Mouse (Mus musculus): ENCODE measurements at regions not wholly inside any gene's neighbourhood (a gene's known extent, or its start where the extent isn't known, plus 50 kb on each side); places are given as distances from the start of the nearest gene placed in this dataset.

GRCm38 (mm10) chr17:45945005-45945404 is 87.2 kb downstream of the Vegfa start:
- no peak overlapping the region for H3K27ac ChIP-seq (ENCODE audit: poor library complexity, severe bottlenecking)
- no peak for ATAC-seq (ENCODE audit: insufficient number of reproducible peaks, low FRiP score)
- no peaks in the 10 kb centered on the region for H3K9me3 ChIP-seq (replicated peaks)
- H3K9ac ChIP-seq, result no peak overlapping the region
- 65% methylated on average over 3 of the region's 3 CpGs for WGBS
- H3K27me3 ChIP-seq (replicated peaks), result no peaks in the 10 kb centered on the region
- H3K4me3 ChIP-seq, result no peak overlapping the region
- H3K4me1 ChIP-seq (replicated peaks), result peaks cover 19% of the 10 kb centered on the region
- H3K4me2 ChIP-seq, result no peak overlapping the region
- no peaks in the 10 kb centered on the region for H3K36me3 ChIP-seq

- no peak overlapping the region for H3K4me2 ChIP-seq
- no peaks in the 10 kb centered on the region for H3K36me3 ChIP-seq
- H3K27me3 ChIP-seq (replicated peaks), result no peaks in the 10 kb centered on the region
- WGBS, result 39% methylated on average over 6 of the region's 6 CpGs
- H3K9ac ChIP-seq, result no peak overlapping the region
- H3K9me3 ChIP-seq (replicated peaks), result no peaks in the 10 kb centered on the region
- no peak overlapping the region for H3K27ac ChIP-seq (ENCODE audit: poor library complexity, severe bottlenecking)
- H3K4me1 ChIP-seq (replicated peaks), result peaks cover 20% of the 10 kb centered on the region
- no peak overlapping the region for H3K4me3 ChIP-seq
- ATAC-seq (ENCODE audit: insufficient number of reproducible peaks, low FRiP score), result no peak
Measured at GRCm38 (mm10) chr17:45943244-45943643, 88.9 kb downstream of the Vegfa start.

GRCm38 (mm10) chr17:45941890-45942375 is 90.2 kb downstream of the Vegfa start:
- H3K4me1 ChIP-seq (replicated peaks), result peaks cover 19% of the 10 kb centered on the region
- H3K36me3 ChIP-seq, result no peaks in the 10 kb centered on the region
- ATAC-seq (ENCODE audit: insufficient number of reproducible peaks, low FRiP score), result no peak
- H3K9ac ChIP-seq, result no peak overlapping the region
- H3K4me3 ChIP-seq, result no peak overlapping the region
- H3K27me3 ChIP-seq (replicated peaks), result no peaks in the 10 kb centered on the region
- no peaks in the 10 kb centered on the region for H3K9me3 ChIP-seq (replicated peaks)
- H3K27ac ChIP-seq (ENCODE audit: poor library complexity, severe bottlenecking), result no peak overlapping the region
- 72% methylated on average over 4 of the region's 4 CpGs for WGBS
- H3K4me2 ChIP-seq, result no peak overlapping the region

- no peak overlapping the region for H3K4me3 ChIP-seq
- no peaks in the 10 kb centered on the region for H3K27me3 ChIP-seq (replicated peaks)
- H3K9ac ChIP-seq, result no peak overlapping the region
- WGBS, result 43% methylated on average over 16 of the region's 16 CpGs
- no peak overlapping the region for H3K27ac ChIP-seq (ENCODE audit: poor library complexity, severe bottlenecking)
- no peak for ATAC-seq (ENCODE audit: insufficient number of reproducible peaks, low FRiP score)
- H3K4me1 ChIP-seq (replicated peaks), result peaks cover 18% of the 10 kb centered on the region
- no peaks in the 10 kb centered on the region for H3K36me3 ChIP-seq
- H3K9me3 ChIP-seq (replicated peaks), result no peaks in the 10 kb centered on the region
- no peak overlapping the region; the same call in 1 of the 2 replicates for H3K4me2 ChIP-seq
Measured at GRCm38 (mm10) chr17:45940121-45940813, 91.9 kb downstream of the Vegfa start.

DNA sequence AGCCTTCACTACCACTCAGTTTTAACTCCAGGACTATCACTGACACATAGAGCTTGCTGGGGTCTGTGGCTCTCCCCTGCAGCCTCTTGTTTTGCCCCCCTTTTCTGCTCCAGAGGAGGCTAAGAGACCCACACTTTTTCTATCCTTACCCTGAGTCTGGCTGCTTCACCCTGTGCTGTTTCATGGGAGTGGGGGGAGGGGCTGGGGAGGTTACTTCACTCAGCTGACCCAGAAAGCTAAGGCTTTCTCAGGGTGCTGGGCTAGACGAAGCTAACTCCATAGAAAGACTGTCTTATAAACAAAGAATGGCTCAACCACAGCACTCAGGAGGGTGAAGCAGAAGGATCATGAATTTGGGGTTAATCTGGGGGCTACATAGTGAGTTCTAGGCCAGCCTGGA is 93.9 kb downstream of the Vegfa start:
- Histone ChIP-seq H3K9me3 (replicated peaks) (no peaks in the 10 kb centered on the region), H3K9ac (no peak overlapping the region), H3K36me3 (no peaks in the 10 kb centered on the region), H3K27ac (ENCODE audit: poor library complexity, severe bottlenecking) (no peak overlapping the region), H3K4me1 (replicated peaks) (peaks cover 22% of the 10 kb centered on the region), H3K4me3 (no peak overlapping the region), H3K4me2 (no peak overlapping the region), H3K27me3 (replicated peaks) (no peaks in the 10 kb centered on the region)
- WGBS, result 39% methylated on average over 1 of the region's 1 CpGs
- no peak for ATAC-seq (ENCODE audit: insufficient number of reproducible peaks, low FRiP score)

- Histone ChIP-seq H3K4me1 (replicated peaks) (peaks cover 34% of the 10 kb centered on the region), H3K27ac (ENCODE audit: poor library complexity, severe bottlenecking) (no peak overlapping the region), H3K4me3 (no peak overlapping the region), H3K27me3 (replicated peaks) (no peaks in the 10 kb centered on the region), H3K4me2 (no peak overlapping the region), H3K9me3 (replicated peaks) (no peaks in the 10 kb centered on the region), H3K9ac (no peak overlapping the region), H3K36me3 (no peaks in the 10 kb centered on the region)
- WGBS, result 77% methylated on average over 12 of the region's 12 CpGs
- ATAC-seq (ENCODE audit: insufficient number of reproducible peaks, low FRiP score), result no peak
Measured at GRCm38 (mm10) chr17:45936577-45936976, 95.6 kb downstream of the Vegfa start.

GRCm38 (mm10) chr17:45935291-45935690 is 96.9 kb downstream of the Vegfa start:
- Histone ChIP-seq H3K27ac (ENCODE audit: poor library complexity, severe bottlenecking) (no peak overlapping the region), H3K4me1 (replicated peaks) (peaks cover 31% of the 10 kb centered on the region)
- 66% methylated on average over 4 of the region's 4 CpGs for WGBS

GRCm38 (mm10) chr17:45934002-45934401 is 98.2 kb downstream of the Vegfa start:
- Histone ChIP-seq H3K4me2 (no peak overlapping the region), H3K9me3 (replicated peaks) (no peaks in the 10 kb centered on the region), H3K9ac (no peak overlapping the region), H3K4me3 (no peak overlapping the region), H3K36me3 (no peaks in the 10 kb centered on the region), H3K4me1 (replicated peaks) (peaks cover 25% of the 10 kb centered on the region), H3K27me3 (replicated peaks) (no peaks in the 10 kb centered on the region), H3K27ac (ENCODE audit: poor library complexity, severe bottlenecking) (no peak overlapping the region)
- no peak for ATAC-seq (ENCODE audit: insufficient number of reproducible peaks, low FRiP score)
- WGBS, result 37% methylated on average over 2 of the region's 2 CpGs

More at GRCm38 (mm10) chr17:45935291-45935690, 96.9 kb downstream of the Vegfa start:
- H3K4me2 ChIP-seq, result no peak overlapping the region
- no peaks in the 10 kb centered on the region for H3K36me3 ChIP-seq
- no peaks in the 10 kb centered on the region for H3K27me3 ChIP-seq (replicated peaks)
- H3K9ac ChIP-seq, result no peak overlapping the region
- H3K4me3 ChIP-seq, result no peak overlapping the region
- ATAC-seq (ENCODE audit: insufficient number of reproducible peaks, low FRiP score), result no peak
- no peaks in the 10 kb centered on the region for H3K9me3 ChIP-seq (replicated peaks)

GRCm38 (mm10) chr17:45933034-45933433 is 99.1 kb downstream of the Vegfa start:
- Histone ChIP-seq H3K4me3 (no peak overlapping the region), H3K36me3 (no peaks in the 10 kb centered on the region), H3K27me3 (replicated peaks) (no peaks in the 10 kb centered on the region), H3K9me3 (replicated peaks) (no peaks in the 10 kb centered on the region), H3K4me1 (replicated peaks) (peaks cover 26% of the 10 kb centered on the region), H3K9ac (no peak overlapping the region), H3K4me2 (no peak overlapping the region), H3K27ac (ENCODE audit: poor library complexity, severe bottlenecking) (no peak overlapping the region)
- 42% methylated on average over 10 of the region's 10 CpGs for WGBS
- no peak for ATAC-seq (ENCODE audit: insufficient number of reproducible peaks, low FRiP score)

- no peak overlapping the region for H3K9ac ChIP-seq
- 46% methylated on average over 6 of the region's 6 CpGs for WGBS
- no peak overlapping the region for H3K4me3 ChIP-seq
- H3K4me2 ChIP-seq, result no peak overlapping the region
- no peaks in the 10 kb centered on the region for H3K36me3 ChIP-seq
- no peaks in the 10 kb centered on the region for H3K9me3 ChIP-seq (replicated peaks)
- H3K27me3 ChIP-seq (replicated peaks), result no peaks in the 10 kb centered on the region
- ATAC-seq (ENCODE audit: insufficient number of reproducible peaks, low FRiP score), result no peak
- peaks cover 26% of the 10 kb centered on the region for H3K4me1 ChIP-seq (replicated peaks)
- H3K27ac ChIP-seq (ENCODE audit: poor library complexity, severe bottlenecking), result no peak overlapping the region
Measured at GRCm38 (mm10) chr17:45932611-45933010, 99.6 kb downstream of the Vegfa start.

DNA sequence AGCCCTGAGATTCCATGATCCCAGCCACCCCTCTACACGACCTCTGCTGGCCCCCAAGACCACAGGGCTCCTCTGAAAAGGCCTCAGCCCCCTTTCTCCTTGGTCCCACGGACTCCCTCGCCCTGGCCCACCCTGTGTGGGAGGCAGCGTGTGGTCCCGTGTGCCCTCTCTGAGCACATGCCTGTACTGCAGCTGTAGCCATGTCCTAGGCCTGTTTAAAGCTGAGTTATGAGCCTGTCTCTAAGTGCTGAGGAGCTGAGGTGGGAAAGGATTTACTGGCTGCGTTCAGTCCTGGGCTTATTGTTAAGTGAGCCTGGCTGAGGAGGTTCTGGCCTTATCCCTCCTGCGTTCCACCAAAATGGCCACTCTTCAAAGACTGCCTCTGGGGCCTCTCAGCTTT is 102.6 kb downstream of the Vegfa start:
- WGBS, result 70% methylated on average over 7 of the region's 7 CpGs
- H3K27me3 ChIP-seq (replicated peaks), result no peaks in the 10 kb centered on the region
- no peak overlapping the region for H3K27ac ChIP-seq (ENCODE audit: poor library complexity, severe bottlenecking)
- no peak for ATAC-seq (ENCODE audit: insufficient number of reproducible peaks, low FRiP score)
- peaks cover 30% of the 10 kb centered on the region for H3K4me1 ChIP-seq (replicated peaks)
- H3K9me3 ChIP-seq (replicated peaks), result no peaks in the 10 kb centered on the region
- H3K4me3 ChIP-seq, result no peak overlapping the region
- no peak overlapping the region for H3K9ac ChIP-seq
- H3K36me3 ChIP-seq, result no peaks in the 10 kb centered on the region
- H3K4me2 ChIP-seq, result no peak overlapping the region
